Mouse (Mus musculus): ENCODE measurements around the gene Cks1b. TPM values are rescaled to one million over a fixed set of nuclear protein-coding genes. Genes with fewer than 3 reads are reported as not detected.

Gene Cks1b
- total RNA-seq, 1 experiment: 190 TPM

- Histone ChIP-seq H3K9ac (ENCODE audit: insufficient read depth, low read depth, low read length, poor library complexity, severe bottlenecking) (peak overlapping the region; percentile 81), H3K36me3 (ENCODE audit: control insufficient read depth, insufficient read depth, low read length, poor library complexity, severe bottlenecking) (peaks cover 22% of the 10 kb centered on the region), H3K9me3 (ENCODE audit: control insufficient read depth, insufficient read depth, low read depth, low read length) (no peaks in the 10 kb centered on the region), H3K4me1 (ENCODE audit: control insufficient read depth in 2 of 2, insufficient read depth in 2 of 2, low read length in 2 of 2, poor library complexity in 1 of 2) (peaks cover 7 to 9% of the 10 kb centered on the region in 2 experiments; a peak in 2 of 4 replicates), H3K27ac (ENCODE audit: insufficient read depth, low read depth, low read length, poor library complexity, severe bottlenecking) (no peak overlapping the region), H3K4me3 (ENCODE audit: insufficient read depth in 1 of 2, low read depth in 1 of 2, low read length in 2 of 2, poor library complexity in 1 of 2, severe bottlenecking in 1 of 2) (peak overlapping the region; percentile 87 to 98)
- TF ChIP-seq CHD2 (IDR thresholded peaks at IDR 0.05; ENCODE audit: low read depth, low read length) (no peak), ZC3H11A (IDR thresholded peaks at IDR 0.05; ENCODE audit: borderline replicate concordance, low read depth, low read length) (no peak), ZNF384 (IDR thresholded peaks at IDR 0.05; ENCODE audit: low read depth, low read length) (peak; percentile 53; the same call in 1 of the 2 replicates), HCFC1 (IDR thresholded peaks at IDR 0.05; ENCODE audit: borderline replicate concordance, insufficient read depth, low read length) (no peak)
- no peak for DNase-seq (ENCODE audit: low read depth, low spot score)
- in situ Hi-C loops (cut with MboI; ENCODE audit: low sequenced_read_pairs in 2 of 2, unreplicated experiment in 2 of 2): no loop called here
These were observed 1.1 kb downstream of the Cks1b start for GRCm38 (mm10) chr3:89417131-89417530.

GRCm38 (mm10) chr3:89416158-89416557 is 2.0 kb downstream of the Cks1b start:
- in situ Hi-C loops (cut with MboI; ENCODE audit: low sequenced_read_pairs in 2 of 2, unreplicated experiment in 2 of 2): no loop called here
- Histone ChIP-seq H3K9me3 (ENCODE audit: control insufficient read depth, insufficient read depth, low read depth, low read length) (no peaks in the 10 kb centered on the region), H3K4me3 (ENCODE audit: insufficient read depth in 1 of 2, low read depth in 1 of 2, low read length in 2 of 2, poor library complexity in 1 of 2, severe bottlenecking in 1 of 2) (peak overlapping the region in 1 of 2 experiments; percentile 15; a peak in 1 of 4 replicates), H3K4me1 (ENCODE audit: control insufficient read depth in 2 of 2, insufficient read depth in 2 of 2, low read length in 2 of 2, poor library complexity in 1 of 2) (peaks cover 7 to 9% of the 10 kb centered on the region in 2 experiments; a peak in 2 of 4 replicates), H3K9ac (ENCODE audit: insufficient read depth, low read depth, low read length, poor library complexity, severe bottlenecking) (peak overlapping the region; percentile 1; the same call in 1 of the 2 replicates), H3K27ac (ENCODE audit: insufficient read depth, low read depth, low read length, poor library complexity, severe bottlenecking) (no peak overlapping the region), H3K36me3 (ENCODE audit: control insufficient read depth, insufficient read depth, low read length, poor library complexity, severe bottlenecking) (peaks cover 22% of the 10 kb centered on the region)
- TF ChIP-seq ZNF384 (IDR thresholded peaks at IDR 0.05; ENCODE audit: low read depth, low read length) (no peak), CHD2 (IDR thresholded peaks at IDR 0.05; ENCODE audit: low read depth, low read length) (no peak), HCFC1 (IDR thresholded peaks at IDR 0.05; ENCODE audit: borderline replicate concordance, insufficient read depth, low read length) (no peak), MAFK (IDR thresholded peaks at IDR 0.05; ENCODE audit: insufficient read depth, low read depth, low read length) (no peak), ZC3H11A (IDR thresholded peaks at IDR 0.05; ENCODE audit: borderline replicate concordance, low read depth, low read length) (no peak)
- no peak for DNase-seq (ENCODE audit: low read depth, low spot score)

GRCm38 (mm10) chr3:89411490-89412393 is 6.4 kb downstream of the Cks1b start, which contains the start of gene Flad1:
Gene Flad1, minus strand, starts transcription at chr3:89411870.
- no peaks in the 10 kb centered on the region for H3K9me3 ChIP-seq (ENCODE audit: control insufficient read depth, insufficient read depth, low read depth, low read length)
- TF ChIP-seq HCFC1 (IDR thresholded peaks at IDR 0.05; ENCODE audit: borderline replicate concordance, insufficient read depth, low read length) (peak; percentile 61; the same call in 1 of the 2 replicates), CHD2 (IDR thresholded peaks at IDR 0.05; ENCODE audit: low read depth, low read length) (peak; percentile 100), ZC3H11A (IDR thresholded peaks at IDR 0.05; ENCODE audit: borderline replicate concordance, low read depth, low read length) (no peak)
- peaks cover 29% of the 10 kb centered on the region for H3K36me3 ChIP-seq (ENCODE audit: control insufficient read depth, insufficient read depth, low read length, poor library complexity, severe bottlenecking)
- peak; percentile 100 for DNase-seq (ENCODE audit: low read depth, low spot score)
- in situ Hi-C loops (cut with MboI; ENCODE audit: low sequenced_read_pairs in 2 of 2, unreplicated experiment in 2 of 2): no loop called here
- H3K4me3 ChIP-seq (ENCODE audit: insufficient read depth in 1 of 2, low read depth in 1 of 2, low read length in 2 of 2, poor library complexity in 1 of 2, severe bottlenecking in 1 of 2): peak within 1 kb of the TSS; percentile 66 to 85
- H3K9ac ChIP-seq (ENCODE audit: insufficient read depth, low read depth, low read length, poor library complexity, severe bottlenecking): peak within 1 kb of the TSS; percentile 74
- peaks cover under 1 to 16% of the 10 kb centered on the region in 2 experiments; a peak in 2 of 4 replicates for H3K4me1 ChIP-seq (ENCODE audit: control insufficient read depth in 2 of 2, insufficient read depth in 2 of 2, low read length in 2 of 2, poor library complexity in 1 of 2)
- H3K27ac ChIP-seq (ENCODE audit: insufficient read depth, low read depth, low read length, poor library complexity, severe bottlenecking): peak within 1 kb of the TSS; percentile 75

- peak overlapping the region; percentile 66 to 85 for H3K4me3 ChIP-seq (ENCODE audit: insufficient read depth in 1 of 2, low read depth in 1 of 2, low read length in 2 of 2, poor library complexity in 1 of 2, severe bottlenecking in 1 of 2)
- no peaks in the 10 kb centered on the region for H3K9me3 ChIP-seq (ENCODE audit: control insufficient read depth, insufficient read depth, low read depth, low read length)
- H3K27ac ChIP-seq (ENCODE audit: insufficient read depth, low read depth, low read length, poor library complexity, severe bottlenecking): no peak overlapping the region
- no peak for TF ChIP-seq ZNF384 (IDR thresholded peaks at IDR 0.05; ENCODE audit: low read depth, low read length)
- TF ChIP-seq HCFC1 (IDR thresholded peaks at IDR 0.05; ENCODE audit: borderline replicate concordance, insufficient read depth, low read length): no peak
- TF ChIP-seq MAFK (IDR thresholded peaks at IDR 0.05; ENCODE audit: insufficient read depth, low read depth, low read length): no peak
- no peak for TF ChIP-seq ZC3H11A (IDR thresholded peaks at IDR 0.05; ENCODE audit: borderline replicate concordance, low read depth, low read length)
- TF ChIP-seq CHD2 (IDR thresholded peaks at IDR 0.05; ENCODE audit: low read depth, low read length): no peak
- DNase-seq (ENCODE audit: low read depth, low spot score): no peak
- peaks cover 21% of the 10 kb centered on the region for H3K36me3 ChIP-seq (ENCODE audit: control insufficient read depth, insufficient read depth, low read length, poor library complexity, severe bottlenecking)
- in situ Hi-C loops (cut with MboI; ENCODE audit: low sequenced_read_pairs in 2 of 2, unreplicated experiment in 2 of 2): no loop called here
- H3K4me1 ChIP-seq (ENCODE audit: control insufficient read depth in 2 of 2, insufficient read depth in 2 of 2, low read length in 2 of 2, poor library complexity in 1 of 2): peaks cover 0 to 13% of the 10 kb centered on the region in 2 experiments; a peak in 2 of 4 replicates
- H3K9ac ChIP-seq (ENCODE audit: insufficient read depth, low read depth, low read length, poor library complexity, severe bottlenecking): peak overlapping the region; percentile 74
These were observed 7.3 kb downstream of the Cks1b start for GRCm38 (mm10) chr3:89410864-89411263.

All from ES-E14 (cell line).